Mouse (Mus musculus) heart, embryonic 14.5 days (tissue): Measurements from ENCODE around the gene Cyp39a1. TPM values are rescaled to one million over a fixed set of nuclear protein-coding genes. Genes with fewer than 3 reads are reported as not detected.

Experiments
- ATAC-seq: fragments of 200-750 bp; cut with Nextera tagmentation; 2 replicates; pipeline ENCODE4 v1.8.0; 2017; ENCODE audit warnings: low read depth, moderate TSS enrichment; ENCODE audit not compliant: insufficient number of reproducible peaks, insufficient read depth, low FRiP score
- H3K27ac ChIP-seq, 2 experiments: fragments of 200-500 bp in 1 of 2; fragments of 300-500 bp in 1 of 2; sonication (generic) in 1 of 2; replicated peaks in 1 of 2; 2 replicates each; pipeline ENCODE4 v1.5.1; 2012 to 2014; ENCODE audit warnings: low read depth in 2 of 2, low read length in 2 of 2, control low read depth in 1 of 2, mild to moderate bottlenecking in 1 of 2, mixed read lengths in 1 of 2; ENCODE audit not compliant: control insufficient read depth in 1 of 2, insufficient read depth in 1 of 2
- H3K27me3 ChIP-seq: fragments of 300-500 bp; sonication (generic); 2 replicates; pipeline ENCODE4 v1.6.1; 2014; ENCODE audit warnings: mild to moderate bottlenecking, low read length, control low read depth; ENCODE audit not compliant: control insufficient read depth, insufficient read depth
- H3K36me3 ChIP-seq: fragments of 300-500 bp; sonication (generic); 2 replicates; pipeline ENCODE4 v1.6.1; 2014; ENCODE audit warnings: mild to moderate bottlenecking, control low read depth, low read length, mixed read lengths; ENCODE audit not compliant: control insufficient read depth, insufficient read depth
- H3K4me1 ChIP-seq, 2 experiments: fragments of 200-500 bp in 1 of 2; fragments of 300-500 bp in 1 of 2; sonication (generic) in 1 of 2; 2 replicates each; pipeline ENCODE4 v1.6.1; 2012 to 2014; ENCODE audit warnings: low read length in 2 of 2, control low read depth in 1 of 2, mixed read lengths in 1 of 2; ENCODE audit not compliant: control insufficient read depth in 2 of 2, insufficient read depth in 2 of 2
- H3K4me2 ChIP-seq: fragments of 300-500 bp; sonication (generic); 2 replicates; pipeline ENCODE4 v1.6.1; 2014; ENCODE audit warnings: mild to moderate bottlenecking, low read length
- H3K4me3 ChIP-seq, 2 experiments: fragments of 200-500 bp in 1 of 2; fragments of 300-500 bp in 1 of 2; sonication (generic) in 1 of 2; 2 replicates each; pipeline ENCODE4 v1.5.1; 2012 to 2014; ENCODE audit warnings: low read length in 2 of 2, mild to moderate bottlenecking in 2 of 2, control low read depth in 1 of 2, low read depth in 1 of 2, moderate library complexity in 1 of 2; ENCODE audit not compliant: control insufficient read depth in 1 of 2, insufficient read depth in 1 of 2
- H3K9ac ChIP-seq: fragments of 300-500 bp; sonication (generic); 2 replicates; pipeline ENCODE4 v1.6.1; 2014; ENCODE audit warnings: mild to moderate bottlenecking, low read length
- H3K9me3 ChIP-seq: fragments of 300-500 bp; sonication (generic); 2 replicates; pipeline ENCODE4 v1.6.1; 2016; ENCODE audit warnings: low read length, control low read depth; ENCODE audit not compliant: control insufficient read depth
- WGBS: fragments of 180-500 bp; shearing (Covaris S2); extraction: QIAGEN DNeasy Blood & Tissue Kit; methylation state at CpG from one replicate; pipeline ENCODE4 v1.1.7; 2014; 5-methylcytosine and 5-hydroxymethylcytosine counted together
- polyA plus RNA-seq: library from polyadenylated mRNA; unstranded; fragments of >200 nt; fragmentation: Nextera tagmentation; extraction: Ambion mirVana; gene quantifications from 2 replicates; pipeline ENCODE4 v1.2.1, GENCODE M21; 2014

Cyp39a1 gene
- polyA plus RNA-seq, 1 experiment from 2014 or later, result 51.5 TPM

- no peak for ATAC-seq
- peaks cover 23% of the 10 kb centered on the region for H3K36me3 ChIP-seq
- no peaks in the 10 kb centered on the region for H3K9me3 ChIP-seq
- H3K27me3 ChIP-seq, result no peaks in the 10 kb centered on the region
- H3K27ac ChIP-seq, result no peak overlapping the region
- H3K9ac ChIP-seq, result no peak overlapping the region
- 88% methylated on average over 8 of the region's 8 CpGs for WGBS
- H3K4me1 ChIP-seq, result no peaks in the 10 kb centered on the region
- no peak overlapping the region for H3K4me3 ChIP-seq
- no peak overlapping the region for H3K4me2 ChIP-seq
Measured at GRCm38 (mm10) chr17:43731976-43732375, 64.8 kb downstream of the Cyp39a1 start.

DNA sequence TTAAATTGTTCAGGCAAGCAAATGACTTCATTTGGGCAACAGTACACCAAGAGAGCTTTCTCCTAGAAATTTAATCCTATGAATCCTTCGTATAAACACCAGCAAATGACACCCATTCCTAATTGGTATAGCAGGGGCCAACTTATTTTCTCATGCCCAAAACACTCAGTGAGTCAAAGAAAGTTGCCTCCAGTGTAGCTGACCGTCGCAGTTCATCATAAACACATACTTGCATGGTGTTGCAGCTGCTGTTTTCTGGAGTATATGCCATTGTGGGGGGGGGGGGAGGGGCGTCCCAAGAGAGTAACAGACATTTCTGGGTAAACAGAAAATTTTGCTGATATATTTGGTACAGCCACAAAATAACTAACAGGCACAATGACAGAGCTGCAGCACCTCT is 67.0 kb downstream of the Cyp39a1 start:
- H3K9ac ChIP-seq, result no peak overlapping the region
- H3K27ac ChIP-seq, result no peak overlapping the region
- no peak for ATAC-seq
- 80% methylated on average over 4 of the region's 4 CpGs for WGBS
- no peak overlapping the region for H3K4me2 ChIP-seq
- no peak overlapping the region for H3K4me3 ChIP-seq
- no peaks in the 10 kb centered on the region for H3K27me3 ChIP-seq
- H3K9me3 ChIP-seq, result no peaks in the 10 kb centered on the region
- H3K36me3 ChIP-seq, result peaks cover 27% of the 10 kb centered on the region
- no peaks in the 10 kb centered on the region for H3K4me1 ChIP-seq

GRCm38 (mm10) chr17:43743933-43744332 is 76.7 kb downstream of the Cyp39a1 start:
- H3K27me3 ChIP-seq, result no peaks in the 10 kb centered on the region
- H3K9me3 ChIP-seq, result peaks cover 14% of the 10 kb centered on the region
- 0 out of 2 replicates have a peak overlapping the region, but pooled peaks have one; percentile 10 for H3K9ac ChIP-seq
- peaks cover 24% of the 10 kb centered on the region; the same call in 1 of the 2 replicates for H3K36me3 ChIP-seq
- H3K27ac ChIP-seq, result peak overlapping the region; percentile 67 to 95
- peaks cover 2 to 18% of the 10 kb centered on the region in 2 experiments; a peak in 3 of 4 replicates for H3K4me1 ChIP-seq
- WGBS, result 55% methylated on average over 5 of the region's 5 CpGs
- no peak overlapping the region for H3K4me3 ChIP-seq
- peak overlapping the region; percentile 34 for H3K4me2 ChIP-seq
- no peak; the same call in 1 of the 2 replicates for ATAC-seq

DNA sequence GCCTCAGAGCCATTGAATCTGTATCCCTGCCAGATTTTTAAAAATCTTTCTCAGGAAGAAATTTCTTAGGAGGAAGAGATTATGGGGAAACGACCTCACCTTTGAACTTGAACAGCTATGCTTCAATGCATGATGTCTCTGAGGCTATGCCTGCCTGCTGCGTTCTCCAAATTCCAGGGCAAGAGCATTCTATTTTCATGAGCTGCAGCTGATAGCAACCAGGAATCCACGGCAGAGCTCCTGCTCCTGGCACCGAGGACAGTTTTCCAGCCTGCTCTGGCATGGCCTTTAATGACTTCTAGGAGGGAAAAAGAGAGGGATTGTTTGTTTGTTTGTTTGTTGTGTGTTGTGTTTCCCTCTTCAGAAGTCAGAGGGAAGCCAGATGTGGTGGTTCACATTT is 77.2 kb downstream of the Cyp39a1 start:
- peak; percentile 54 for ATAC-seq
- 0 out of 2 replicates have a peak overlapping the region, but pooled peaks have one; percentile 10 for H3K9ac ChIP-seq
- H3K27ac ChIP-seq, result peak overlapping the region; percentile 67 to 95
- H3K27me3 ChIP-seq, result no peaks in the 10 kb centered on the region
- H3K4me3 ChIP-seq, result no peak overlapping the region
- peak overlapping the region; percentile 34 for H3K4me2 ChIP-seq
- peaks cover 14% of the 10 kb centered on the region for H3K9me3 ChIP-seq
- peaks cover 24% of the 10 kb centered on the region; the same call in 1 of the 2 replicates for H3K36me3 ChIP-seq
- WGBS, result 5% methylated on average over 4 of the region's 4 CpGs
- peaks cover 2 to 18% of the 10 kb centered on the region in 2 experiments; a peak in 3 of 4 replicates for H3K4me1 ChIP-seq

DNA sequence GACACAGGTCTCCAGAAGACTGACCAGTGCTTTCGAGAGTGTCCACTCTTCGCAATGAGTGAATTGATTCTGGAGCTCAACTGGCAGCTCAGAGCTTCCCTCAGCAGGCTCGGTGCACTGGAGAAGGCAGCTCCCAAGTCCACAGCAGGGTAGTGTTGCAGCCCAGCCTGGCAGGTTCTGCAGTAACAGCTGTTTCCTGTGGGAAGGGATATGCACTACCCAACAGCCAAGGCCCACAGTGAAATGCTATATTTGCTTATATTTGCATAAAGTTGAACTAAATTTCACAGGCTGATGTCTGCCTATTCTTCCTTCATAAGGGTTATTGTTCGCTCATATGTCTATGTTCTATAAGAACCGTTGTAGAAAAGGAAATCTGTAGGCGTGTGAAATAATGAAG is 83.9 kb downstream of the Cyp39a1 start:
- Histone ChIP-seq H3K4me2 (no peak overlapping the region), H3K27ac (no peak overlapping the region), H3K9ac (no peak overlapping the region), H3K4me3 (no peak overlapping the region), H3K27me3 (no peaks in the 10 kb centered on the region), H3K9me3 (0 out of 2 replicates have a peak, but pooled peaks cover 4% of the 10 kb centered on the region), H3K36me3 (peaks cover 25% of the 10 kb centered on the region), H3K4me1 (peaks cover 6 to 11% of the 10 kb centered on the region in 2 experiments)
- no peak for ATAC-seq
- 87% methylated on average over 6 of the region's 6 CpGs for WGBS

- no peak for ATAC-seq
- H3K9ac ChIP-seq, result no peak overlapping the region
- H3K4me2 ChIP-seq, result no peak overlapping the region
- H3K27ac ChIP-seq, result no peak overlapping the region; a peak in 1 of 4 replicates
- peaks cover 14% of the 10 kb centered on the region for H3K36me3 ChIP-seq
- peaks cover 6 to 11% of the 10 kb centered on the region in 2 experiments for H3K4me1 ChIP-seq
- 10% methylated on average over 1 of the region's 1 CpGs for WGBS
- no peaks in the 10 kb centered on the region for H3K9me3 ChIP-seq
- H3K27me3 ChIP-seq, result no peaks in the 10 kb centered on the region
- no peak overlapping the region for H3K4me3 ChIP-seq
Measured at GRCm38 (mm10) chr17:43752811-43753210, 85.6 kb downstream of the Cyp39a1 start.

DNA sequence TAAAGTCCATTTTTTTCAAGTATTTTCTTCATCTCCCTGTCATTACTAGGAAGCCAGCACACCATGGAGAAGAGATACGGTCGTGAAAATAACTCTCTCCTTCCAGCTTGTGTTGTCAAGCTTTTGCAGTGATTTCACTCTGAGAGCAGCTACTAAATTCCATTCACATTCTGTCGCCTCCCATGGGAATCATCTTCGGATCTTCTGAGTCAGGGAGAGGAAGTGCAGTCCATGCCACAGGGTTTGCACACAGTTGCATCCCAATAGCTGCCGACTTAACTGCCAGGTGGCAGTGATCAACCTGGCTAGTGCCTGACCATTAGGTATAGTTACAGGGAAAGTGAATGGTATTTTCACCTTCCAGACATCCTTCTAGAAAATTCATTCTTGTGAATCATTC is 87.5 kb downstream of the Cyp39a1 start:
- 28% methylated on average over 5 of the region's 5 CpGs for WGBS
- H3K36me3 ChIP-seq, result peaks cover 11% of the 10 kb centered on the region
- no peaks in the 10 kb centered on the region for H3K9me3 ChIP-seq
- H3K4me3 ChIP-seq, result no peak overlapping the region
- peaks cover 9 to 17% of the 10 kb centered on the region in 2 experiments for H3K4me1 ChIP-seq
- H3K4me2 ChIP-seq, result no peak overlapping the region
- H3K27me3 ChIP-seq, result no peaks in the 10 kb centered on the region
- no peak overlapping the region for H3K9ac ChIP-seq
- H3K27ac ChIP-seq, result no peak overlapping the region
- ATAC-seq, result no peak
